Mouse (Mus musculus) stomach, postnatal 0 days (tissue): ENCODE measurements around the gene Klhl7. TPM values are rescaled to one million over a fixed set of nuclear protein-coding genes. Genes with fewer than 3 reads are reported as not detected.
A peak's percentile ranks its signal among the peaks of the same experiment; 100 is the strongest.

Source experiments
- ATAC-seq: fragments of 200-750 bp; cut with Nextera tagmentation; 2 replicates; pipeline ENCODE4 v1.8.0; 2017; ENCODE audit not compliant: low FRiP score, low TSS enrichment
- DNase-seq: peaks from one replicate; pipeline ENCODE4 v3.0.0-alpha.2; 2016; ENCODE audit warnings: low spot score
- H3K27ac ChIP-seq: fragments of 300-500 bp; sonication (generic); replicated peaks from 2 replicates; pipeline ENCODE4 v1.5.1; 2014; ENCODE audit warnings: mild to moderate bottlenecking, control low read depth
- H3K27me3 ChIP-seq: fragments of 300-500 bp; sonication (generic); 2 replicates; pipeline ENCODE4 v1.6.1; 2014; ENCODE audit warnings: low read length; ENCODE audit not compliant: control insufficient read depth, insufficient read depth
- H3K36me3 ChIP-seq: fragments of 300-500 bp; sonication (generic); 2 replicates; pipeline ENCODE4 v1.6.1; 2014; ENCODE audit warnings: low read length, mixed read lengths; ENCODE audit not compliant: control insufficient read depth, insufficient read depth
- H3K4me1 ChIP-seq: fragments of 300-500 bp; sonication (generic); replicated peaks from 2 replicates; pipeline ENCODE4 v1.6.1; 2014; ENCODE audit warnings: antibody characterized with exemption; ENCODE audit not compliant: control insufficient read depth, insufficient read depth
- H3K4me2 ChIP-seq: fragments of 300-500 bp; sonication (generic); replicated peaks from 2 replicates; pipeline ENCODE4 v1.6.1; 2014; ENCODE audit warnings: low read depth, mild to moderate bottlenecking, control low read depth, moderate library complexity
- H3K4me3 ChIP-seq: fragments of 300-500 bp; sonication (generic); 2 replicates; pipeline ENCODE4 v1.5.1; 2014; ENCODE audit warnings: low read depth, low read length, control low read depth
- H3K9ac ChIP-seq: fragments of 300-500 bp; sonication (generic); 2 replicates; pipeline ENCODE4 v1.6.1; 2014; ENCODE audit warnings: mild to moderate bottlenecking, low read length, control low read depth, mixed read lengths
- H3K9me3 ChIP-seq: fragments of 300-500 bp; sonication (generic); 2 replicates; pipeline ENCODE4 v1.6.1; 2016; ENCODE audit warnings: low read length; ENCODE audit not compliant: control insufficient read depth
- CTCF ChIP-seq: IDR thresholded peaks from 2 replicates; pipeline ENCODE4 v1.5.1; 2016; ENCODE audit warnings: antibody characterized with exemption, low read depth, mild to moderate bottlenecking, moderate library complexity
- EP300 ChIP-seq: optimal IDR thresholded peaks from 2 replicates; pipeline ENCODE3; 2016; ENCODE audit warnings: antibody characterized with exemption
- WGBS: fragments of 180-500 bp; shearing (Covaris S2); extraction: QIAGEN DNeasy Blood & Tissue Kit; methylation state at CpG from one replicate; pipeline ENCODE4 v1.1.7; 2014; 5-methylcytosine and 5-hydroxymethylcytosine counted together
- polyA plus RNA-seq: library from polyadenylated mRNA; unstranded; fragments of >200 nt; fragmentation: Nextera tagmentation; extraction: Ambion mirVana; gene quantifications from 2 replicates; pipeline ENCODE4 v1.2.1, GENCODE M21; 2015

The Klhl7 gene
- polyA plus RNA-seq, 1 experiment from 2014 or later: 23.6 TPM

- TF ChIP-seq EP300 (no peak), CTCF (no peak)
- Histone ChIP-seq H3K9ac (no peak overlapping the region), H3K27me3 (no peaks in the 10 kb centered on the region), H3K4me2 (no peak overlapping the region), H3K36me3 (no peaks in the 10 kb centered on the region), H3K4me3 (no peak overlapping the region), H3K27ac (no peak overlapping the region; the same call in 1 of the 2 replicates), H3K4me1 (0 out of 2 replicates have a peak, but pooled peaks cover 2% of the 10 kb centered on the region), H3K9me3 (no peaks in the 10 kb centered on the region)
- DNase-seq: no peak
- ATAC-seq: no peak
- 67% methylated on average over 1 of the region's 1 CpGs for WGBS
These were observed 25.7 kb downstream of the Klhl7 start for GRCm38 (mm10) chr5:24125910-24126636.

GRCm38 (mm10) chr5:24126967-24127366, 26.6 kb downstream of the Klhl7 start:
- 71% methylated on average over 4 of the region's 4 CpGs for WGBS
- Histone ChIP-seq H3K9ac (no peak overlapping the region), H3K27me3 (no peaks in the 10 kb centered on the region), H3K4me1 (0 out of 2 replicates have a peak, but pooled peaks cover 2% of the 10 kb centered on the region), H3K36me3 (no peaks in the 10 kb centered on the region), H3K4me2 (no peak overlapping the region), H3K27ac (no peak overlapping the region), H3K4me3 (no peak overlapping the region), H3K9me3 (no peaks in the 10 kb centered on the region)
- no peak for DNase-seq
- ATAC-seq: no peak
- no peak for TF ChIP-seq EP300
- TF ChIP-seq CTCF: no peak

- DNase-seq (no peak), ATAC-seq (no peak)
These were observed 46.6 kb downstream of the Klhl7 start for GRCm38 (mm10) chr5:24146964-24147363.

GRCm38 (mm10) chr5:24152199-24152598, 51.8 kb downstream of the Klhl7 start:
- Histone ChIP-seq H3K27me3 (no peaks in the 10 kb centered on the region), H3K4me1 (no peaks in the 10 kb centered on the region), H3K4me2 (no peak overlapping the region), H3K9me3 (no peaks in the 10 kb centered on the region), H3K9ac (no peak overlapping the region), H3K4me3 (no peak overlapping the region), H3K27ac (no peak overlapping the region), H3K36me3 (peaks cover 2% of the 10 kb centered on the region; the same call in 1 of the 2 replicates)
- DNase-seq (no peak), ATAC-seq (no peak)
- TF ChIP-seq CTCF: no peak
- no peak for TF ChIP-seq EP300

More at GRCm38 (mm10) chr5:24146964-24147363, 46.6 kb downstream of the Klhl7 start:
- TF ChIP-seq EP300 (no peak), CTCF (no peak)
- Histone ChIP-seq H3K4me2 (no peak overlapping the region), H3K27me3 (no peaks in the 10 kb centered on the region), H3K9ac (no peak overlapping the region), H3K9me3 (no peaks in the 10 kb centered on the region), H3K4me1 (no peaks in the 10 kb centered on the region), H3K27ac (no peak overlapping the region), H3K4me3 (no peak overlapping the region), H3K36me3 (peaks cover 19% of the 10 kb centered on the region; the same call in 1 of the 2 replicates)
- WGBS: 87% methylated on average over 5 of the region's 5 CpGs

- Histone ChIP-seq H3K4me2 (no peak overlapping the region), H3K27me3 (no peaks in the 10 kb centered on the region), H3K9me3 (no peaks in the 10 kb centered on the region), H3K4me3 (no peak overlapping the region), H3K36me3 (peaks cover 3% of the 10 kb centered on the region), H3K27ac (no peak overlapping the region), H3K9ac (no peak overlapping the region), H3K4me1 (no peaks in the 10 kb centered on the region)
- no peak for ATAC-seq
- no peak for DNase-seq
- 94% methylated on average over 6 of the region's 6 CpGs for WGBS
- TF ChIP-seq EP300 (no peak), CTCF (no peak)
These were observed 56.4 kb downstream of the Klhl7 start for GRCm38 (mm10) chr5:24156774-24157173.

- TF ChIP-seq CTCF (no peak), EP300 (no peak)
These were observed 64.5 kb downstream of the Klhl7 start, which contains the start of gene Nupl2 for GRCm38 (mm10) chr5:24164789-24165445. Gene Nupl2 (plus strand): TSS chr5:24164963.

More at GRCm38 (mm10) chr5:24164789-24165445, 64.5 kb downstream of the Klhl7 start, which contains the start of gene Nupl2:
- Histone ChIP-seq H3K9ac (peak within 1 kb of the TSS; percentile 94), H3K4me3 (peak within 1 kb of the TSS; percentile 86), H3K4me2 (peak within 1 kb of the TSS; percentile 88), H3K36me3 (peaks cover 3% of the 10 kb centered on the region; the same call in 1 of the 2 replicates), H3K4me1 (no peaks in the 10 kb centered on the region), H3K27ac (peak within 1 kb of the TSS; percentile 79), H3K27me3 (no peaks in the 10 kb centered on the region), H3K9me3 (no peaks in the 10 kb centered on the region)
- ATAC-seq: peak; percentile 99
- peak; percentile 95 for DNase-seq
- under 1% methylated on average over 52 of the region's 52 CpGs for WGBS
